Mouse (Mus musculus) embryonic facial prominence, embryonic 14.5 days (tissue): ENCODE measurements around the gene Adamtsl2. TPM values are rescaled to one million over a fixed set of nuclear protein-coding genes. Genes with fewer than 3 reads are reported as not detected.

Experiments
- ATAC-seq: fragments of 200-750 bp; cut with Nextera tagmentation; 2 replicates; pipeline ENCODE4 v1.8.0; 2017; ENCODE audit warnings: low read depth, moderate number of reproducible peaks, moderate TSS enrichment
- DNase-seq: peaks from one replicate; pipeline ENCODE4 v3.0.0-alpha.2; 2015; ENCODE audit warnings: low spot score
- H3K27ac ChIP-seq: fragments of 300-500 bp; sonication (generic); replicated peaks from 2 replicates; pipeline ENCODE4 v1.5.1; 2014; ENCODE audit warnings: low read depth, mild to moderate bottlenecking, low read length, moderate library complexity
- H3K27me3 ChIP-seq: fragments of 300-500 bp; sonication (generic); replicated peaks from 2 replicates; pipeline ENCODE4 v1.6.1; 2014; ENCODE audit warnings: low read length; ENCODE audit not compliant: control insufficient read depth, insufficient read depth
- H3K36me3 ChIP-seq: fragments of 300-500 bp; sonication (generic); 2 replicates; pipeline ENCODE4 v1.6.1; 2014; ENCODE audit warnings: low read length, mixed read lengths; ENCODE audit not compliant: control insufficient read depth, insufficient read depth
- H3K4me1 ChIP-seq: fragments of 300-500 bp; sonication (generic); 2 replicates; pipeline ENCODE4 v1.6.1; 2014; ENCODE audit warnings: antibody characterized with exemption, low read length; ENCODE audit not compliant: control insufficient read depth, insufficient read depth
- H3K4me2 ChIP-seq: fragments of 300-500 bp; sonication (generic); 2 replicates; pipeline ENCODE4 v1.6.1; 2014; ENCODE audit warnings: low read depth, mild to moderate bottlenecking, low read length, moderate library complexity, mixed read lengths
- H3K4me3 ChIP-seq: fragments of 300-500 bp; sonication (generic); 2 replicates; pipeline ENCODE4 v1.5.1; 2014; ENCODE audit warnings: low read depth, mild to moderate bottlenecking, low read length
- H3K9ac ChIP-seq: fragments of 300-500 bp; sonication (generic); 2 replicates; pipeline ENCODE4 v1.6.1; 2014; ENCODE audit warnings: low read depth, mild to moderate bottlenecking, low read length, moderate library complexity, mixed read lengths
- H3K9me3 ChIP-seq: fragments of 300-500 bp; sonication (generic); 2 replicates; pipeline ENCODE4 v1.6.1; 2016; ENCODE audit warnings: low read length; ENCODE audit not compliant: control insufficient read depth
- WGBS: fragments of 180-500 bp; shearing (Covaris S2); extraction: QIAGEN DNeasy Blood & Tissue Kit; methylation state at CpG from one replicate; pipeline ENCODE4 v1.1.7; 2014; 5-methylcytosine and 5-hydroxymethylcytosine counted together
- polyA plus RNA-seq: library from polyadenylated mRNA; unstranded; fragments of >200 nt; fragmentation: Nextera tagmentation; extraction: Ambion mirVana; gene quantifications from 2 replicates; pipeline ENCODE4 v1.2.1, GENCODE M21; 2014

Adamtsl2 gene
- polyA plus RNA-seq, 1 experiment from 2014 or later = 4.6 TPM

GRCm38 (mm10) chr2:27149457-27149856 lies 70.3 kb downstream of the Adamtsl2 start:
- no peaks in the 10 kb centered on the region for H3K9me3 ChIP-seq
- H3K36me3 ChIP-seq = no peaks in the 10 kb centered on the region
- H3K4me1 ChIP-seq = no peaks in the 10 kb centered on the region
- DNase-seq (peak; percentile 14), ATAC-seq (no peak)
- WGBS = 22% methylated on average over 2 of the region's 2 CpGs
- no peaks in the 10 kb centered on the region for H3K27me3 ChIP-seq
- no peak overlapping the region for H3K9ac ChIP-seq
- no peak overlapping the region for H3K4me3 ChIP-seq
- H3K4me2 ChIP-seq = no peak overlapping the region
- no peak overlapping the region for H3K27ac ChIP-seq

- no peaks in the 10 kb centered on the region for H3K9me3 ChIP-seq
- no peak overlapping the region for H3K4me3 ChIP-seq
- no peaks in the 10 kb centered on the region for H3K36me3 ChIP-seq
- no peak overlapping the region for H3K4me2 ChIP-seq
- no peaks in the 10 kb centered on the region for H3K4me1 ChIP-seq
- no peak overlapping the region for H3K27ac ChIP-seq
- no peak overlapping the region for H3K9ac ChIP-seq
- 75% methylated on average over 10 of the region's 10 CpGs for WGBS
- no peaks in the 10 kb centered on the region for H3K27me3 ChIP-seq
- DNase-seq = no peak
- ATAC-seq = no peak
These were observed 75.4 kb downstream of the Adamtsl2 start for GRCm38 (mm10) chr2:27154466-27155185.

DNA sequence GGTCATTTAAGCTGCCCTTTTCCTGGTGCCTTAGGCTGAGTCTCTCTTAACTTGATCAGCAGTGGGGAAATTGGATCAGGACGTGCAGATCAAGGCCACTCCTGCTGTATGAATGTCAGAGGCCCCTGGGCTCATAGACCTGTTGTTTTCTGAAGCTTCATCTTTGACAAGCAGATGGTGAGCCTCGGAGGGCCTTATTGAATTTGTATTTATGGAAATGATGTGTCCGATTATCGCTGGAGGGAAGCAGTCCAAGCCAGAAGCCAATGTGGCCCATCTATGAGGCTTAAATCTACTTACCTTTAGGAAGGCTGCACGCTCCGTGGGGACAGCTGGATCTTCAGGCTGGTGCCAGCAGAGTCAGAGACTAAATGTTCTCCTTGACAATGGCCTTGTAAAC lies 77.4 kb downstream of the Adamtsl2 start:
- no peak overlapping the region for H3K4me2 ChIP-seq
- H3K27me3 ChIP-seq = no peaks in the 10 kb centered on the region
- ATAC-seq = no peak
- 66% methylated on average over 6 of the region's 6 CpGs for WGBS
- H3K9ac ChIP-seq = no peak overlapping the region
- no peak for DNase-seq
- H3K36me3 ChIP-seq = no peaks in the 10 kb centered on the region
- H3K4me3 ChIP-seq = no peak overlapping the region
- no peak overlapping the region for H3K27ac ChIP-seq
- H3K9me3 ChIP-seq = no peaks in the 10 kb centered on the region
- H3K4me1 ChIP-seq = no peaks in the 10 kb centered on the region

Other genes starting within 250 kb of the Adamtsl2 start
- gene Abo, start 214.4 kb upstream of the Adamtsl2 start, polyA plus RNA-seq = not detected in 2 replicates
- gene Surf6, start 176.5 kb upstream of the Adamtsl2 start, polyA plus RNA-seq = 14.4 and 15.4 TPM in 2 replicates
- gene Med22, start 168.7 kb upstream of the Adamtsl2 start, polyA plus RNA-seq = 30.6 and 36.3 TPM in 2 replicates
- gene Rpl7a, start 168.6 kb upstream of the Adamtsl2 start, polyA plus RNA-seq = 667 and 701 TPM in 2 replicates
- 31.2 and 34.3 TPM in 2 replicates for gene Surf2, start 163.0 kb upstream of the Adamtsl2 start, polyA plus RNA-seq
- gene Surf1, start 162.8 kb upstream of the Adamtsl2 start, polyA plus RNA-seq = 42.9 and 50.8 TPM in 2 replicates
- gene Surf4, start 145.5 kb upstream of the Adamtsl2 start, polyA plus RNA-seq = 272 and 273 TPM in 2 replicates
- 0.07 and 0.16 TPM in 2 replicates for gene Stkld1, start 145.3 kb upstream of the Adamtsl2 start, polyA plus RNA-seq
- 39.5 and 40.8 TPM in 2 replicates for gene Rexo4, start 115.0 kb upstream of the Adamtsl2 start, polyA plus RNA-seq
- not detected in 2 replicates for gene Adamts13, start 106.0 kb upstream of the Adamtsl2 start, polyA plus RNA-seq
- gene Cacfd1, start 69.5 kb upstream of the Adamtsl2 start, polyA plus RNA-seq = 57.6 and 65.0 TPM in 2 replicates
- 0.63 and 1.4 TPM in 2 replicates for gene Slc2a6, start 51.4 kb upstream of the Adamtsl2 start, polyA plus RNA-seq
- gene Mymk, start 7.2 kb upstream of the Adamtsl2 start, polyA plus RNA-seq = 90.3 and 111 TPM in 2 replicates
- 0.31 and 0.35 TPM in 2 replicates for gene Fam163b, start 63.1 kb downstream of the Adamtsl2 start, polyA plus RNA-seq
- gene Dbh, start 85.9 kb downstream of the Adamtsl2 start, polyA plus RNA-seq = 2.1 and 3.9 TPM in 2 replicates
- gene Sardh, start 169.0 kb downstream of the Adamtsl2 start, polyA plus RNA-seq = 10.2 and 10.7 TPM in 2 replicates